Mouse (Mus musculus): Measurements from ENCODE around the gene Lrtm2.

GRCm38 (mm10) chr6:119312381-119312780 is 18.2 kb downstream of the Lrtm2 start:
- no peak for TF ChIP-seq GATA1 (IDR thresholded peaks at IDR 0.05; ENCODE audit: borderline replicate concordance, low read length)
- TF ChIP-seq FLI1 (IDR thresholded peaks at IDR 0.05; ENCODE audit: low read length) = no peak
